Mouse (Mus musculus) kidney, adult 11 months (tissue): ENCODE measurements at regions not wholly inside any gene's neighbourhood (a gene's known extent, or its start where the extent isn't known, plus 50 kb on each side); places are given as distances from the start of the nearest gene placed in this dataset.

Source experiments
- DNase-seq: peaks from one replicate; pipeline ENCODE4 v3.0.0; 2022

GRCm38 (mm10) chr13:107113949-107114690 lies 92.2 kb upstream of the Kif2a start:
- DNase-seq = peak; percentile 49

DNA sequence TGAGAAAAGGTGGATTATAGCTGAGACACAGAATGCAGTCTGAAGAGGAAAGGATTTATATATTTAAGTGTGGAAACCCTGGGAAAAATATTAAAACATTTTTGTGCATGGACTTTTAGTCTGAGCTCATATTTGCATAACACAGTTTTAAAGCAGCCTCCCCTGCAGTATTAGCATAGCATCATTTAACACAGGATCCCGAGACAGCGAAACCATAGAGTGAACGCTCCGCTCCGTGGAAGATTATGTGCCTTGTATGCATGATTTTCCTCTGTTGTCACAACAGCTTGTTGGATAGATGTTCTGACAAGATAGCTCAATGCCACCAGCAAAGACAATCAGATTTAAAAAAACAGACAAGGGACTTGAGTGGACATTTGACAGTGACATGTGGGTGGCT lies 86.1 kb upstream of the Kif2a start:
- DNase-seq = no peak

- DNase-seq = no peak
Observed at GRCm38 (mm10) chr13:107107572-107107971, 85.6 kb upstream of the Kif2a start.

DNA sequence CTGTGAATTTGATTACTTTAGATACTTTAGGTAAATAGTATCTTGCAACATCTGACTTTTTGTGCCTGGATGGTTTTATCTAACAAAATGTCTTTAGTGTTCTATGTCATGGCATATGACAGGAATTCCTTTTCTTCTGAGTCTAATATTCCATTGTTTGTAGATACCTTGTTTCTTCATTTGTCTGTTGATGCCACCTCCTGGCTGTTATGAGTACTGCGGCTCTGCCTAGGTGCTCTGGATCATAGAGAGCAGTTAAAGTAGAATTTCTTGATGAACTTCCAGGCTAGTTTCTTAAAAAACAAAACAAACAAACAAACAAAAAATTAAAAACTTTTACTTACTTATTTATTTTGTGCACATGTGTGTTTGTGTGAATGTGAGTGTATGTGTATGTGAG lies 83.6 kb upstream of the Kif2a start:
- peak; percentile 26 for DNase-seq

DNA sequence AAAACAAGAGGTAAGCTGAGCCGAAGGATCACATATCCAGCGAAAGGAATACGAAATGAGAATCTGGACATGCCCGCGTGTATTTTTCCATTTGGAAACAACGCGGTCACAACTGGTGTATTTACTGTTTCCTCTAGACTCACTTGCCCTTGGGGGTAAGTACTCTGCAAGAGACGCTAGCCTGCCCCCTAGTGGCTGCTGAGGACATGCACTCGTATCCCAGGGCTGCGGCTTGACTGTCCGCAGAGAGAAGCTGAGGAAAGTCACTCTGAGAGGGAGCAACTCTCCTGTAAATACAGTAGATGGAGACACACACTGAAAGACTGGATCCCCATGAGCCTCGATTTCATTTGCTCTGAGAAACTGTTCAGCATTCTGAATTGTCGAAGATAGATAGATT lies 79.7 kb upstream of the Kif2a start:
- DNase-seq = peak; percentile 53

DNA sequence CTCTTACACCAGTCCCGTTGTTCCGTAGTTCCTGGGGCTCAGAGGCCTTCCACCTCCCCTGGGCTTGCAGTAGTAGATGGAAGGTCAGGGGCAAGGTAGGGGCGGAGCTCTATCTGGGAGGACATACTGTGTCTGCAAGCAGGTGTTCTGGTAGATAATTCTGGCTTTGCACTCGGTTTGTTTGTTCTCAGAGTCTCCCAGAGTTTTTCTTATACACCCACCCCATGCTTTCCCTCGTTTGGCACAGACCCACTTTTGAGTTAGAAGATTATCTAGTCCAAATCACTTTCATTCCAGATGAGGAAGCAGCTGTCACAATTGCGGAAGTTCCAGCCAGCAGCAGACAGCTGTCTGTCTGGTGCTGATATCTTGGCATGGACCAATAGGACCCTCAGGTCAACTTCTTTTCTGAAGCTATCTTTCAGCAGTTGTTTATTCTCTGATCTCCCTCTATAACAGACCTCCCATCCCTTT lies 79.0 kb upstream of the Kif2a start:
- no peak for DNase-seq

DNA sequence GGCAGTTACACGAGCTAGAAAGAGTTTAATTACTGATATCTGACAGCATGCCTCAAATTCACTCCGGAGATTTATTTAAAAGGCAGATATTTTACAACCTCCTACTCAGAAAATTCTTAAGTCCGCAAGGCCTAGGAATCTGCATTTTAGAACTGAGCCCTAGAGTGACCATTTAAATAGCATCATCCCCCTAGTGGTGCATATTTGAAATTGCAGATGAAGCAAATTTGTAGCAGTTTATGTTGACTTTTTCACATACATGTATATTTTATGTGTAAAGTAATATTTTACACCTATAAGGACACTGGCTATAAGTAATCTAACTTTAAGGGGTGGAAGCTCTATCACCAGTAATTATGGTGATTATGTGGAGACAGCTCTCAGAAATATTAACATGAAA lies 78.2 kb upstream of the Kif2a start:
- no peak for DNase-seq

- no peak for DNase-seq
Observed at GRCm38 (mm10) chr13:107097005-107097404, 75.1 kb upstream of the Kif2a start.

DNA sequence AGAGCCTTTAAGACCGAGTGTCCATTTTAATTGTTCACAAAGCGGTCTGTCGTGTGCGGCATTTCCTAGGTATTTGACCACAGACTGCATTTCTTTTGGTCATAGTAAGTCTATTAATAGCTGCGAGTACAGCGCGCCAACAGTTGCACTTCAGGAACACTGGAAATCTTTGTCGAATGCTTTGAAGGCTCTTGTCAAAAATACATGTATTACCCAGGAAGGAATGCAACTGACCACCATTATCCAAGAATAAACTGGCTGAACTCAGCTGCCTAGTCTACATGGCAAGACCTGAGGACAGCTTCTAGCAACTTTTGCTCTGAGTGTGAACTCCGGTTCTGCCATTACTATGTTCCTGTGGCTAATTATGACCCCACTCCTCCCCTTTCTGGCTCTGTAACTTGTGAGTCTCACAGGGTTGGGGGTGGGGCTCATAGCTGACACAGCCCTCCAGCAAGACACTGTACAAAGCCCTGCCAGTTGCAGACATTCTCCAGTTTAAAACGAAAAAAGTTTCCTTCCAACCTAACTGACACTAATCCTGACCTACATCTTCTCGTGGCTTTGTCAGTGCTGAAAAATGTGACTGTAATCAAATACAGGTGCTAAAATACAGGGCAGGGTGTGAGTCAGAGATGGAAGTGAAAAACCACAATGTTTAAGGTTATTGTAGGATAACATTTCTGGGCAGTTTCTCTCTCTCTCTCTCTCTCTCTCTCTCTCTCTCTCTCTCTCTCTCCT lies 73.2 kb upstream of the Kif2a start:
- DNase-seq = no peak

GRCm38 (mm10) chr13:107094487-107094886 lies 72.6 kb upstream of the Kif2a start:
- no peak for DNase-seq

DNA sequence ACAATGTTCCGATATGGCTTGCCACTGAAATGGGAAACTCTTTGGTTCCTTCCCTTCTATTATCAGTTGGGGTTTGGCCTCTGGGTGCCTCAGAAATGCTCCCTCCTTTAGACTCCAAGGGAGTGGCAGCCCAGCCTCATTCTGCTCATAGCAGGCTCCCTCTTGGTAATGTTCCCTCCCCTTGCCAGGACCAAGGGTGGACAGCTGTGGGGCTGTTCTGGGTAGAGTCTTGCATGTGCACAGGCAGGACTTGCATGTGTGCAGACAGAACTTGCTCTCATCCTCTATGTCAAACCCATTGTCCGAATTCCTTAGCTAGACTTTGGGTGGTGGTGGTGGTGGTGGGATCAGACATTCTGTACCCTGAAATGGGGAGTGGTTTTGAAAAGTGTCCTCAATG lies 71.8 kb upstream of the Kif2a start:
- DNase-seq = no peak

DNA sequence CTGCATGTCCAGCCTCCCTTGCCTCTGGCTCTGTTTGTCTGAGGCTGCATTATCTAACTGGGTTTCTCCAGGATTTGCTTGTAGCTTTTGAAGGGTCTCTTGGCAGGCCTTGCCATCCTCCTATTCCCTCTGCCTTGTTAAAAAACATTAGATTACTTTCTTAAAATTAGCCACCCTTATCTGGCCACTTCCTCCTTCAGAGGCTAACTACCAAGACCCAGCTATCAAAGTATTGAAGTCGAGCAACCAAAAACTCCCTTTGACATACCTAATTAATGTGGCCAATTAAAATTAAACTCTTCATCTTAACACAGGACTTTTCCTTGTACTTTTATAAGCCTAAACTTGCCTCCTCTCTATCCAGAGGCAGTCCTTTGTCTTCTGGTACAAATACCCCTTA lies 66.3 kb upstream of the Kif2a start:
- no peak for DNase-seq

DNA sequence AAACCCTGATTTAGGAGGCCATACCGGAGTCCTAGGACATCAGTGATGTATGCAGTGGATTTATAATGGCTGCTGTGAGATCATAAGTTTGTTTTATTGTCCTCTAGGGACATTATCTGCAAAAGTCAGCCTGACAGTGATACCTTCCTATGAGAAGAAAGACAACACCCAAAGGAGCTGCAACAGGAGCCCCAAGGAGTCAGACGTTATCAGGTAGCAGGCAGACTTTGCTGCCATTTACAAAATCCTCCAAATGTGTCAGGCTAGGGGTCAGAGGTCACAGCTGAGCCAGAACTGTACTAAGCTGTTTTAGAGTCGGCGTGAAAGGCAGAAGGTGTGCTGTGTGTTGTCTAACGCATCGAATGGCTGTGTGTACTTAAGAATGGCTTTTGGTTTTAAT lies 65.4 kb upstream of the Kif2a start:
- no peak for DNase-seq

GRCm38 (mm10) chr13:107078085-107078484 lies 56.2 kb upstream of the Kif2a start:
- DNase-seq = no peak

DNA sequence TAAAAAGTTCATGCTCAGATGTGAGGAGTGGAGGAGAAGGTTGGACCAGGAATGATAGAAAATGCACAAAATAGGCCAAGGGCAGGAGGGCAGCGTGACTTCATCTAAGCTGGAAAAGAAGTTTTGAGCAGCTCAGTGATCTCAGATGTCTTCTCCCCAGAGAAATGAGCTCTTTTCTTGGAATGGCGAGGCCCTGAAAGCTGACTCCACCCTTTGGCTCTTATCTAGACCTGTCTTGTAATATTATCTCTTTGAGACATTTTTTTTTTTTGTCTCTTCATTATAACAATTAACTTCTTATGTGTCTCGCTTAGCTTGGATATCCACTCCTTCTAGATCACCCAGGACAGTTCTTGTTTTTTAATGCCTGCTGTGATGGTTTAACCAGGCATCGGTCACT lies 53.0 kb upstream of the Kif2a start:
- no peak for DNase-seq

GRCm38 (mm10) chr13:107073039-107073620 lies 51.2 kb upstream of the Kif2a start:
- no peak for DNase-seq

DNA sequence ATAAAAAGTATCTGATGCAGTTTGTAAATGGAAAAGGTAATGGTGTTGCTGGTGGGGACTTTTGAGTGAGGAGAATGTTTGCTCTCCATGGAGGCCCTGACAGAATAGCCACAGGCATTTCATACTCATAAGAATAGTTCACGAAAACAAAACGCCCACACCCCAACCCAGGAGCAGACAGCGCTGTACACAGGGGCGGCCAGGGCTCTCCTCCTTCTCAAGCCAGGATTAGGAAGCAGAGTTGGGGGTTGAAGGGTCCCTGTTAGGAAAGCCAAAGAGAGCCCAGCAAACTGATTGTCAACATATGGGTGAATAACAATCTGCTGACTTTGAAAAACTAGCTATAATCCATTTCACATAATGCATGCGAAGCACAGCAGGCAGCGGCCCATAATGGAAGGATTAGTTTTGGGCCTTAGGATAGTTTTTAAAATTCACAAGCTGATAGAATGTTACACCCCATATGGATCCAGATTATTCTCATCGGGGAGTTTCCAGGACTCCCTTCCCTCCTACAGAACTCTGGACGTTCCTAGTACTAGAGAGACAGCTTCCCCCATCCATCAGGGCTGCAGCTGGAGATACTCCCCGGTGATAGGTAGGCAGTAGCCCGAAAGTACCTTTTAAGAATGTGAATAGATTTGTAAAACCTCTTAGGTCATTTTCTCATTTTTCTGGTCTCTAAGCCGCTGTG lies 50.6 kb upstream of the Kif2a start:
- no peak for DNase-seq
